Mouse (Mus musculus) stomach, postnatal 0 days (tissue): ENCODE measurements around the gene Marveld1.
A peak's percentile ranks its signal among the peaks of the same experiment; 100 is the strongest.

ENCODE experiments used
- CTCF ChIP-seq: IDR thresholded peaks from 2 replicates; pipeline ENCODE4 v1.5.1; 2016; ENCODE audit warnings: antibody characterized with exemption, low read depth, mild to moderate bottlenecking, moderate library complexity
- EP300 ChIP-seq: optimal IDR thresholded peaks from 2 replicates; pipeline ENCODE3; 2016; ENCODE audit warnings: antibody characterized with exemption

DNA sequence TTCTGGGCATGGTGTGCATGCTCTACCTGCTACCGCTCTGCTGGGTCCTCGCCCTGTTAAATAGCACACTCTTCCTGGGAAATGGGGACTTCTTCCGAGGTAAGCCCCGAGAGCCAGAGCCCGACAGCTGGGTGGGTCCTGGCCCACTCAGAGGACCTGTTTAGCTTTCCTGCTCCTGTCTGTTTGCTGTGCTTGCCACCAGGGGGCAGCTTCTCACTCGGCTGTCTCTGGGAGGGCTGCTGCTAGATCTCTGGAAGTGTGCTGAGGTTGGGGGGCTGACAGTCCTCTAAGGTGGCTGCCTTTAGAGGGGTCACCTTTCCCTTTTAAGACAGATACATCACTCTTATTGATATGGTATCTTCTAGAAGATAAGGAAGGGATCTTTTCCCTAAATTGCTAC is 35.5 kb downstream of the Marveld1 start:
- TF ChIP-seq EP300 (no peak), CTCF (peak; percentile 73)
